Mouse (Mus musculus): Measurements from ENCODE around the gene Katnbl1.

The Katnbl1 gene

GRCm38 (mm10) chr2:112378973-112379898, at the start of gene Katnbl1:
Gene Katnbl1 (plus strand): TSS chr2:112379211.
- DNase-seq: peak; percentile 97

- DNase-seq: peak; percentile 5
Measured at GRCm38 (mm10) chr2:112332051-112332898, 46.7 kb upstream of the Katnbl1 start.

GRCm38 (mm10) chr2:112337211-112337610, 41.8 kb upstream of the Katnbl1 start:
- no peak for DNase-seq

GRCm38 (mm10) chr2:112339736-112340135, 39.3 kb upstream of the Katnbl1 start:
- DNase-seq: no peak

GRCm38 (mm10) chr2:112341117-112341516, 37.9 kb upstream of the Katnbl1 start:
- DNase-seq: no peak

GRCm38 (mm10) chr2:112348246-112348645, 30.8 kb upstream of the Katnbl1 start:
- no peak for DNase-seq

- no peak for DNase-seq
Measured at GRCm38 (mm10) chr2:112353685-112354455, 25.1 kb upstream of the Katnbl1 start.

- peak; percentile 15 for DNase-seq
Measured at GRCm38 (mm10) chr2:112359611-112360010, 19.4 kb upstream of the Katnbl1 start.

- DNase-seq: no peak
Measured at GRCm38 (mm10) chr2:112360012-112360780, 18.8 kb upstream of the Katnbl1 start.

- no peak for DNase-seq
Measured at GRCm38 (mm10) chr2:112360781-112361169, 18.2 kb upstream of the Katnbl1 start.

GRCm38 (mm10) chr2:112367222-112367621, 11.8 kb upstream of the Katnbl1 start:
- no peak for DNase-seq

GRCm38 (mm10) chr2:112367726-112368673, 11.0 kb upstream of the Katnbl1 start, which contains the start of gene Emc4:
Gene Emc4 (minus strand): TSS chr2:112368027.
- peak; percentile 92 for DNase-seq

- DNase-seq: peak; percentile 7
Measured at GRCm38 (mm10) chr2:112369941-112370340, 9.1 kb upstream of the Katnbl1 start.

GRCm38 (mm10) chr2:112373141-112373540, 5.9 kb upstream of the Katnbl1 start:
- no peak for DNase-seq

- peak; percentile 22 for DNase-seq
Measured at GRCm38 (mm10) chr2:112374610-112375009, 4.4 kb upstream of the Katnbl1 start.

GRCm38 (mm10) chr2:112380131-112380530, 1.1 kb downstream of the Katnbl1 start:
- no peak for DNase-seq

- DNase-seq: no peak
Measured at GRCm38 (mm10) chr2:112381219-112381618, 2.2 kb downstream of the Katnbl1 start.

GRCm38 (mm10) chr2:112390843-112391242, 11.8 kb downstream of the Katnbl1 start:
- DNase-seq: no peak

- no peak for DNase-seq
Measured at GRCm38 (mm10) chr2:112391346-112392000, 12.5 kb downstream of the Katnbl1 start.

GRCm38 (mm10) chr2:112392689-112393088, 13.7 kb downstream of the Katnbl1 start:
- DNase-seq: no peak

Measured in lung, postnatal 14 days (tissue).